In the genomic region with DNA sequence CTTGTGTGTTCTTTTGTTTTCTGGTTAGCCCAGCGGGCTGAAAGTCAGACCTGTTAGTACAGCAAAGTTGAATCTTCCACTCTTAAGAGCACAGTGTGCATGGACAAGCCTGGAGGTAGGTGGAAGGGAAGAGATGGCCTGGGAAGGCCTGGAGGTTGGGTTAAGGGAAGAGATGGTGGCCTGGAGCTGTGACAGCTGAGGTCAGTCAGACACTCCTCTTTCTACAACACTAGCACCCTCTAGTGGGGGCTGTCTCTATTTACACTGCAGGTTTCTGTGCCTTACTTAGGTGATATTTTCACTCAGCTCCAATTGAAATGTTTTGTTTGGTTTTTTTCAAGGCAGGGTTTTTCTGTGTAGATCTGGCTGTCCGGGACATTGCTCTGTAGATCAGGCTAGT, we compare ENCODE assay signal across 7 mouse cellular contexts. TPM values are rescaled to one million over a fixed set of nuclear protein-coding genes. Genes with fewer than 3 reads are reported as not detected.
DNase-seq lines count a peak whose midpoint lies in the region; ATAC-seq lines count a peak whose summit lies in the region.

No protein-coding gene starts in this region.

- H3K4me2 ChIP-seq in lung, embryonic 15.5 days, result no peak overlapping the region

- no peaks in the 10 kb centered on the region for H3K27me3 ChIP-seq in lung, embryonic 15.5 days

- DNase-seq in CD4-positive, CD25-positive, alpha-beta regulatory T cell, adult 2 months (ENCODE audit: low read depth, low spot score), result peak; percentile 85
- peak; percentile 33 for DNase-seq in Muller cell, postnatal 12 days (ENCODE audit: inconsistent ontology term)
- DNase-seq in cerebellum, adult 9-11 months, result peak; percentile 70
- DNase-seq in gastrocnemius, adult 18-20 months (ENCODE audit: low spot score), result peak; percentile 87
- peak; percentile 83 for DNase-seq in kidney, postnatal 14 days
- peak; percentile 65 for DNase-seq in retina, postnatal 7 days (ENCODE audit: low read depth, low spot score)

- WGBS in lung, embryonic 15.5 days, result 43% methylated on average over 2 of the region's 2 CpGs

- no peak overlapping the region for H3K4me3 ChIP-seq in lung, embryonic 15.5 days

- H3K9me3 ChIP-seq in lung, embryonic 15.5 days, result no peaks in the 10 kb centered on the region

- peak; percentile 70; the same call in 1 of the 2 replicates for ATAC-seq in lung, embryonic 15.5 days (ENCODE audit: borderline replicate concordance, extremely low read depth, low FRiP score, low TSS enrichment)

- no peak overlapping the region for H3K9ac ChIP-seq in lung, embryonic 15.5 days

- H3K36me3 ChIP-seq in lung, embryonic 15.5 days, result no peaks in the 10 kb centered on the region

- no peak overlapping the region for H3K27ac ChIP-seq in lung, embryonic 15.5 days

- 0 out of 2 replicates have a peak, but pooled peaks cover 7% of the 10 kb centered on the region for H3K4me1 ChIP-seq in lung, embryonic 15.5 days

RNA-seq across cellular contexts. Expression of gene Ntn1, which starts 7.5 kb away (rescaled TPM):
- total RNA-seq in gastrocnemius, adult 18-20 months (2021), result 1 to 10 TPM; 3.4 to 7.0 TPM
- 4.0 and 4.8 TPM in 2 replicates for polyA plus RNA-seq in lung, embryonic 15.5 days (2015; fragmentation: Nextera tagmentation; extraction: Ambion mirVana)

RNA-seq across cellular contexts. Expression of gene Pik3r5, which starts 23.8 kb away (rescaled TPM):
- under 1 TPM; 0.23 to 0.88 TPM for total RNA-seq in gastrocnemius, adult 18-20 months (2021)
- polyA plus RNA-seq in lung, embryonic 15.5 days (2015; fragmentation: Nextera tagmentation; extraction: Ambion mirVana), result 0.18 and 0.71 TPM in 2 replicates

Comparison
In these comparisons a context has a peak if more than half of its experiments do, and no peak if none do; other contexts are left out.
1. DNase-seq: peak in every context shown above with its lines; median percentile 87 in gastrocnemius, adult 18-20 months; 85 in CD4-positive, CD25-positive, alpha-beta regulatory T cell, adult 2 months; 83 in kidney, postnatal 14 days; 70 in cerebellum, adult 9-11 months; 65 in retina, postnatal 7 days; 33 in Muller cell, postnatal 12 days.